Mouse (Mus musculus): ENCODE measurements around the gene Notum.

- no peak for TF ChIP-seq CTCF (IDR thresholded peaks at IDR 0.05; ENCODE audit: borderline replicate concordance, control insufficient read depth, extremely low read depth, insufficient read depth, low read length, poor library complexity)
- TF ChIP-seq POLR2A (IDR thresholded peaks at IDR 0.05; ENCODE audit: control insufficient read depth, extremely low read depth, insufficient read depth, low read length, poor library complexity) = no peak
Measured at GRCm38 (mm10) chr11:120684660-120685059, 23.7 kb upstream of the Notum start.

All from thymus, adult 2 months (tissue).